Mouse (Mus musculus) testis, adult 2 months (tissue): ENCODE results near the gene Cdx2.

Source experiments
- CTCF ChIP-seq: fragments of 200-500 bp; IDR thresholded peaks from 2 replicates; pipeline ENCODE4 v1.5.1; 2012; ENCODE audit warnings: low read depth, mild to moderate bottlenecking, inconsistent platforms, low read length, moderate library complexity; ENCODE audit not compliant: control insufficient read depth, insufficient read depth, insufficient replicate concordance
- POLR2A ChIP-seq: fragments of 200-500 bp; IDR thresholded peaks from 2 replicates; pipeline ENCODE4 v1.6.1; 2012; ENCODE audit warnings: low read depth, mild to moderate bottlenecking, inconsistent platforms, low read length, moderate library complexity; ENCODE audit not compliant: control insufficient read depth

GRCm38 (mm10) chr5:147331547-147331946 lies 24.5 kb upstream of the Cdx2 start:
- TF ChIP-seq CTCF (peak; percentile 87; the same call in 1 of the 2 replicates), POLR2A (no peak)
